Mouse (Mus musculus) E14TG2a.4 (cell line): ENCODE measurements around the gene Tcf7l2.

Experiments
- CTCF ChIP-seq: conservative IDR thresholded peaks from 2 replicates; pipeline ENCODE4 v1.5.1; 2014; ENCODE audit warnings: low read length
- NANOG ChIP-seq: IDR thresholded peaks from 2 replicates; pipeline ENCODE4 v1.6.1; 2014; ENCODE audit warnings: borderline replicate concordance, low read length, mixed read lengths
- POU5F1 ChIP-seq: IDR thresholded peaks from 2 replicates; pipeline ENCODE4 v1.6.1; 2014; ENCODE audit warnings: low read length, borderline replicate concordance

GRCm38 (mm10) chr19:55838389-55839035 is 96.9 kb downstream of the Tcf7l2 start:
- TF ChIP-seq CTCF (no peak), POU5F1 (no peak), NANOG (no peak)
